Mouse (Mus musculus) R1 (cell line): ENCODE measurements at regions not wholly inside any gene's neighbourhood (a gene's known extent, or its start where the extent isn't known, plus 50 kb on each side); places are given as distances from the start of the nearest gene placed in this dataset.

ENCODE experiments used
- DNase-seq: peaks from one replicate; pipeline ENCODE4 v3.0.0-alpha.2; 2018; ENCODE audit warnings: low read depth, low spot score

DNA sequence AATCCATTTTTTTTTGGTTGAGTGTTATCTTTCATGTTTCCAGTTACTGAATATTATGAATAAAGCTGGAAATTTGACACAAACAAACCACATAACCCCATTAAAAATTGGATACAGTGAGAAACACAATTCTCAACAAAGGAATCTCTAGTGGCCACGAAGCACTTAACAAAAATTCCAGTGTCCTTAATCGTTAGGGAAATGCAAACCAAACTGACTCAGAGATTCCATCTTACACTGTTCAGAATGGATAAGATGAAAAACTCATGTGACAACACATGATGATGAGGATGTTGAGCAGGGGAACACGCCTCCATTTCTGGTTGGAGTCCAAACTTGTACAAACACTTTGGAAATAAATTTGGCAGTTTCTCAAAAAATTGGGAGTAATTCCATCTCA, 57.3 kb downstream of the Tktl2 start:
- no peak for DNase-seq

DNA sequence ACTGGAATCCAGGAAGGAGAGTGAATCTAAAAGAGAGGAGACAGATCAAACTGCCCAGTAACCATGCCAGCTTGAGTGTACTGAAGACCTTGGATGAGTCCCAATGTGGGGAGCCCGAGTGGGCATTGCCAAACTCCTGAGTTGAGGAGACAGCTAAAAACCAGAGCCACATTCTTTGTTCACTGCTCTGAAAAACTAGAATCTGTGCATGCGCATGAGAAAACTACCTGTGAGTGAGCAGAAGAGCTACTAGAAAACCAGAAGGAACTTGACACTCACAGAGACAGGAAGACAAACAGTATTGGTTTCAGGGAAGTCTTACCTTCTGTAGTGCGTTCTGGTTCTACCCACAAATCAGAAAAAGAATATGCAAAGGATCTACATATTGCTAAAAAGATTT, 74.6 kb downstream of the Tktl2 start:
- DNase-seq = no peak

DNA sequence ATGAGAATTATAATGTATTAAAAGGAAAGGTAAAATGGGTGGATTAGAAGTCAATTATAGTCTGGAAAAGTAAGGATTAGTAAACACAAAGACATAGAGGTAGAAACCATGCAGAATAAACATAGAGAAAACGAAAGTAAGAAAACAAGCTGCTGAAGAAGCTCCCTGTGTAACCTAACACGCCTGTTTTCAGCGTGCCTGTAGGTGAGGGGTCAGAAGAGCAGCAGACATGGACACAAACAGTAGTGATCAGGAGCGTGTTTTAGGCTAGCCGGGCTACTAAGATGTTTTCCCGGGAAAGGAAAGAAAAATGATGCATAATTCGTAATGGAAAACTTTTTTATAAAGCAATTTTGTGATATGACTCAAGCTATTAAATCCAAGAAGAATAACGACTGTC, 75.3 kb downstream of the Tktl2 start:
- no peak for DNase-seq

DNA sequence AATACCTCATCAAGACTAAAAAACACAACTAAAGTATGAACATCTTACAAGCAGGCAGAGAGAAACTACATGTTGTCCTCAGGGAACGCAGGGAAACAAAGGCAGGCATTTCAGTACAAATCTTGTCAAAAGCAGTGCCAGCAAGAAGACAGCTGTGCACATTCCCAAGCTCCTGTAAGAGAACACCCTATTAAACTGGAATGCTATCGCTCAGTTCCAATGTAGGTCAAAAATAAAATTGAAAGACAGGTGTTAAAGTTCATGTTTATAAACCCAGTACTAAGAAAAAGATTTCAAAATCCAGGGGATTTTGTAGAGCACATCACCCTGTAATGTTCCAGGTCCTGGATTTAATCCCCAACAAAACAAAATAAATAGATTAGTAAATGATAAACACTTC, 75.7 kb downstream of the Tktl2 start:
- no peak for DNase-seq

DNA sequence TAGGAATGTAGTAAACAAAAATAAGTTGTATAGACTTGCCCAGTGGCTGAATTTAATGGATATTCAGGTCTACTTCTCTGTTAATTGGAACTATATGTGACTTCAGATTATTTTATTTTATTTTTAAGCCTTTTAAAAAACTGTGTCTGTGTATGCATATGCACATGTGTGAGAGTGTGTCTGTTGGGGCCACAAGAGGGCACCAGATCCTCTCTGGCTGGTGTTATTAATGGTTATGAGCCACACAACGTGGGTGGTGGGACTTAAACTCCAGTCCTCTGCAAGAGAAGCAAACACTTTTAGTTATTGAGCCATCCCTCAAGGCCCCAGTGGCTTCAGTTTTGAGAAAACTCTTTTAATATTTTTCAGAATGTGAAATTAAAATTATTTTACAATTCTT, 77.9 kb downstream of the Tktl2 start:
- peak; percentile 22 for DNase-seq

DNA sequence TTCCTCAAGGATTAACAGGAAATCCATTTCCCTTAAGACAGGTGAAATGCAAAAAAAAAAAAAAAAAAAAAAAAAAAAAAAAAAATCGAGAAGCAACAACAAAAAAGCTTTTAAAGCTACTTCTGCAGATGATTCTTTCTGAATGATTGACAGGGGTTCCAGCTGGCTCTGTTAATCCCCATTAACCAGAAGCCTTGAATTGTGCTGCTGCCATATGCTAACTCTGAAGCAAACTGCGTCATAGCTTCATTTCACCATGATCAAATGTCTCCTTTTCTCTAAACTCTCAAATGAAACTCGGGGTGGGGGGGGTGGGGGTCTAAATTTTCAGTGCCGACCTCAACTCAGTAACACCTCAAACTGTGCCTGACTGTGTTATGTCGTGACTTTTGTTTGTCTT, 80.7 kb downstream of the Npy5r start:
- DNase-seq = no peak

DNA sequence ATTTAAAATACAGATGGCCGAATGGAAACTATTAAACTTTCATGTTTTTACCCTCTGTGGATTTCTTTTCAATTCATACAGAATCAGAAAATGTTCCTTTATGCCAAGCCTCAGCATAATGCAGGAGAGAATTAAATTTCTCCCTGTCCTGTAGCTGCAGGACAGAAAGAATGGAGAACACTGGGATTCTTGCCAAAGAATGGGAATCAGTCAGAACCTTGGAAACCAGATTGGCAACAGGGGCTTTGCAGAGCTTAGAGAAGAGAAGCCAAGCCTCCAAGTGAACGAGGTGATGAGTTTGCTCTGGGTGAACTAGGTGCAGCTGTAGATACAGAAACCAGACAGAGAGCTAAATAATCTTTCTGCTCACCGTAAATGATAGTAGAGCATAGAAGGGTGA, 64.6 kb downstream of the Npy5r start:
- no peak for DNase-seq

DNA sequence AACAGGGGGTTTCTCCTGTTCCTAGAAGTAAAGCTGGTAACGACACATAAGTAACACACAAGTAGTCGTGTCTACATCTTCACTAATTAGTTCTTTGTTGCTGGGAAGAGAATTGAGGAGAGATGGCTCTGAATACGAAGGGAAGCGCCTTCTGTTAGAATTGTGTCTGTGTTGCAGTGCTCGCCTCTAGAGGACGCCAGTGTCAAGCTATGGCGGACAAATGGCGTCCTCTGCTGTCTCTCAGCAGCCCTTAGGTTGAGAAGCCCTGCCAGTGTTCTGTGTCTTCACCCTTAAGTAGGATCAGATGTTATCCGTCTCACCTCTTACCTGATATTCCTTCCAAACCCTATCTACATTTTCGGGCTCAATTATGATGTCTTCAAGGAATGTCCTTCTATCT, 64.1 kb downstream of the Npy5r start:
- DNase-seq = no peak
